Mouse (Mus musculus) midbrain, embryonic 13.5 days (tissue): ENCODE measurements around the gene Fmnl3. TPM values are rescaled to one million over a fixed set of nuclear protein-coding genes. Genes with fewer than 3 reads are reported as not detected.

Experiments
- ATAC-seq: fragments of 200-750 bp; cut with Nextera tagmentation; 2 replicates; pipeline ENCODE4 v1.8.0; 2017; ENCODE audit warnings: mild to moderate bottlenecking, moderate TSS enrichment, moderate library complexity
- H3K27ac ChIP-seq: fragments of 300-500 bp; sonication (generic); 2 replicates; pipeline ENCODE4 v1.5.1; 2015; ENCODE audit warnings: inconsistent platforms, mild to moderate bottlenecking, moderate library complexity
- H3K27me3 ChIP-seq: fragments of 300-500 bp; sonication (generic); 2 replicates; pipeline ENCODE4 v1.6.1; 2015; ENCODE audit warnings: mild to moderate bottlenecking, inconsistent platforms
- H3K36me3 ChIP-seq: fragments of 300-500 bp; sonication (generic); 2 replicates; pipeline ENCODE4 v1.6.1; 2015; ENCODE audit warnings: mild to moderate bottlenecking, inconsistent platforms
- H3K4me1 ChIP-seq: fragments of 300-500 bp; sonication (generic); replicated peaks from 2 replicates; pipeline ENCODE4 v1.6.1; 2015; ENCODE audit warnings: inconsistent platforms
- H3K4me2 ChIP-seq: fragments of 300-500 bp; sonication (generic); replicated peaks from 2 replicates; pipeline ENCODE4 v1.6.1; 2015; ENCODE audit warnings: moderate library complexity, mild to moderate bottlenecking, inconsistent platforms
- H3K4me3 ChIP-seq: fragments of 300-500 bp; sonication (generic); replicated peaks from 2 replicates; pipeline ENCODE4 v1.5.1; 2015; ENCODE audit warnings: mild to moderate bottlenecking, inconsistent platforms
- H3K9ac ChIP-seq: fragments of 300-500 bp; sonication (generic); replicated peaks from 2 replicates; pipeline ENCODE4 v1.6.1; 2015; ENCODE audit warnings: mild to moderate bottlenecking, inconsistent platforms
- H3K9me3 ChIP-seq: fragments of 300-500 bp; sonication (generic); 2 replicates; pipeline ENCODE4 v1.6.1; 2016; ENCODE audit warnings: mild to moderate bottlenecking, inconsistent platforms
- WGBS: fragments of 180-500 bp; shearing (Covaris S2); methylation state at CpG from one replicate; pipeline ENCODE4 v1.1.7; 2015; 5-methylcytosine and 5-hydroxymethylcytosine counted together
- polyA plus RNA-seq: library from polyadenylated mRNA; unstranded; fragments of >200 nt; fragmentation: Nextera tagmentation; extraction: Ambion mirVana; gene quantifications from 2 replicates; pipeline ENCODE4 v1.2.1, GENCODE M21; 2015

The Fmnl3 gene
- 8.5 and 8.7 TPM in 2 replicates for polyA plus RNA-seq

- no peaks in the 10 kb centered on the region for H3K36me3 ChIP-seq
- no peaks in the 10 kb centered on the region for H3K9me3 ChIP-seq
- peak; percentile 97 for ATAC-seq
- H3K4me3 ChIP-seq, result peak within 1 kb of the TSS; percentile 82
- peak within 1 kb of the TSS; percentile 86 for H3K9ac ChIP-seq
- H3K27ac ChIP-seq, result peak within 1 kb of the TSS; percentile 82
- H3K27me3 ChIP-seq, result peaks cover 15% of the 10 kb centered on the region
- H3K4me1 ChIP-seq, result peaks cover 17% of the 10 kb centered on the region
- under 1% methylated on average over 48 of the region's 48 CpGs for WGBS
- peak within 1 kb of the TSS; percentile 74 for H3K4me2 ChIP-seq
Observed at GRCm38 (mm10) chr15:99370259-99370691, at the start of gene Fmnl3. TSS of gene Fmnl3 (minus strand) at chr15:99370482.

- no peak overlapping the region for H3K4me3 ChIP-seq
- 44% methylated on average over 17 of the region's 17 CpGs for WGBS
- no peak for ATAC-seq
- H3K27me3 ChIP-seq, result no peaks in the 10 kb centered on the region
- H3K27ac ChIP-seq, result no peak overlapping the region
- H3K36me3 ChIP-seq, result peaks cover 11% of the 10 kb centered on the region
- no peaks in the 10 kb centered on the region for H3K9me3 ChIP-seq
- peaks cover 10% of the 10 kb centered on the region for H3K4me1 ChIP-seq
- H3K9ac ChIP-seq, result no peak overlapping the region
- H3K4me2 ChIP-seq, result no peak overlapping the region
Observed at GRCm38 (mm10) chr15:99417692-99418271, 47.5 kb upstream of the Fmnl3 start.

- Histone ChIP-seq H3K4me2 (no peak overlapping the region), H3K4me1 (peaks cover 10% of the 10 kb centered on the region), H3K9ac (no peak overlapping the region), H3K27me3 (no peaks in the 10 kb centered on the region), H3K27ac (no peak overlapping the region), H3K4me3 (no peak overlapping the region), H3K9me3 (no peaks in the 10 kb centered on the region), H3K36me3 (0 out of 2 replicates have a peak, but pooled peaks cover 3% of the 10 kb centered on the region)
- 36% methylated on average over 4 of the region's 4 CpGs for WGBS
- ATAC-seq, result no peak
Observed at GRCm38 (mm10) chr15:99416957-99417356, 46.7 kb upstream of the Fmnl3 start.

GRCm38 (mm10) chr15:99416348-99416882 lies 46.1 kb upstream of the Fmnl3 start:
- Histone ChIP-seq H3K27ac (no peak overlapping the region), H3K4me1 (peaks cover 10% of the 10 kb centered on the region), H3K4me2 (no peak overlapping the region), H3K9me3 (no peaks in the 10 kb centered on the region), H3K4me3 (no peak overlapping the region), H3K27me3 (no peaks in the 10 kb centered on the region), H3K36me3 (no peaks in the 10 kb centered on the region), H3K9ac (no peak overlapping the region)
- ATAC-seq, result peak; percentile 66
- 24% methylated on average over 13 of the region's 13 CpGs for WGBS

- no peaks in the 10 kb centered on the region for H3K36me3 ChIP-seq
- H3K9ac ChIP-seq, result no peak overlapping the region
- 22% methylated on average over 2 of the region's 2 CpGs for WGBS
- H3K27ac ChIP-seq, result no peak overlapping the region
- no peaks in the 10 kb centered on the region for H3K27me3 ChIP-seq
- no peak overlapping the region for H3K4me3 ChIP-seq
- no peak for ATAC-seq
- no peak overlapping the region for H3K4me2 ChIP-seq
- H3K9me3 ChIP-seq, result no peaks in the 10 kb centered on the region
- peaks cover 5% of the 10 kb centered on the region for H3K4me1 ChIP-seq
Observed at GRCm38 (mm10) chr15:99415793-99416192, 45.5 kb upstream of the Fmnl3 start.

GRCm38 (mm10) chr15:99411747-99412146 lies 41.5 kb upstream of the Fmnl3 start:
- ATAC-seq, result no peak
- H3K9ac ChIP-seq, result peak overlapping the region; percentile 36
- no peaks in the 10 kb centered on the region for H3K9me3 ChIP-seq
- no peaks in the 10 kb centered on the region for H3K4me1 ChIP-seq
- peaks cover 37% of the 10 kb centered on the region for H3K36me3 ChIP-seq
- H3K4me3 ChIP-seq, result no peak overlapping the region
- H3K27me3 ChIP-seq, result no peaks in the 10 kb centered on the region
- H3K27ac ChIP-seq, result no peak overlapping the region
- WGBS, result 67% methylated on average over 14 of the region's 14 CpGs
- H3K4me2 ChIP-seq, result no peak overlapping the region

GRCm38 (mm10) chr15:99408845-99409244 lies 38.6 kb upstream of the Fmnl3 start:
- no peaks in the 10 kb centered on the region for H3K9me3 ChIP-seq
- no peak overlapping the region for H3K4me2 ChIP-seq
- H3K4me1 ChIP-seq, result no peaks in the 10 kb centered on the region
- 95% methylated on average over 9 of the region's 9 CpGs for WGBS
- no peak overlapping the region for H3K27ac ChIP-seq
- no peak for ATAC-seq
- peaks cover 66% of the 10 kb centered on the region for H3K36me3 ChIP-seq
- no peak overlapping the region for H3K9ac ChIP-seq
- no peaks in the 10 kb centered on the region for H3K27me3 ChIP-seq
- H3K4me3 ChIP-seq, result no peak overlapping the region

GRCm38 (mm10) chr15:99406986-99407570 lies 36.8 kb upstream of the Fmnl3 start:
- Histone ChIP-seq H3K27ac (no peak overlapping the region), H3K4me1 (no peaks in the 10 kb centered on the region), H3K9me3 (no peaks in the 10 kb centered on the region), H3K4me2 (no peak overlapping the region), H3K27me3 (no peaks in the 10 kb centered on the region), H3K9ac (no peak overlapping the region), H3K4me3 (no peak overlapping the region), H3K36me3 (peaks cover 82% of the 10 kb centered on the region)
- 89% methylated on average over 15 of the region's 15 CpGs for WGBS
- no peak for ATAC-seq

- Histone ChIP-seq H3K9ac (no peak overlapping the region), H3K9me3 (no peaks in the 10 kb centered on the region), H3K4me1 (no peaks in the 10 kb centered on the region; the same call in 1 of the 2 replicates), H3K4me3 (no peak overlapping the region), H3K27me3 (no peaks in the 10 kb centered on the region), H3K4me2 (no peak overlapping the region), H3K27ac (no peak overlapping the region), H3K36me3 (peaks cover 81% of the 10 kb centered on the region)
- WGBS, result 88% methylated on average over 9 of the region's 9 CpGs
- no peak for ATAC-seq
Observed at GRCm38 (mm10) chr15:99405150-99405549, 34.9 kb upstream of the Fmnl3 start.

- H3K27me3 ChIP-seq, result no peaks in the 10 kb centered on the region
- H3K9me3 ChIP-seq, result no peaks in the 10 kb centered on the region
- no peak overlapping the region for H3K4me3 ChIP-seq
- H3K9ac ChIP-seq, result no peak overlapping the region
- H3K36me3 ChIP-seq, result peaks cover 64% of the 10 kb centered on the region
- 93% methylated on average over 12 of the region's 12 CpGs for WGBS
- peaks cover 16% of the 10 kb centered on the region for H3K4me1 ChIP-seq
- ATAC-seq, result no peak
- no peak overlapping the region for H3K4me2 ChIP-seq
- no peak overlapping the region for H3K27ac ChIP-seq
Observed at GRCm38 (mm10) chr15:99403159-99403889, 33.0 kb upstream of the Fmnl3 start.

GRCm38 (mm10) chr15:99400602-99401001 lies 30.3 kb upstream of the Fmnl3 start:
- H3K36me3 ChIP-seq, result peaks cover 36% of the 10 kb centered on the region
- no peak for ATAC-seq
- no peaks in the 10 kb centered on the region for H3K27me3 ChIP-seq
- no peak overlapping the region for H3K4me3 ChIP-seq
- H3K4me1 ChIP-seq, result peaks cover 35% of the 10 kb centered on the region
- H3K9me3 ChIP-seq, result no peaks in the 10 kb centered on the region
- WGBS, result 94% methylated on average over 6 of the region's 6 CpGs
- no peak overlapping the region for H3K27ac ChIP-seq
- no peak overlapping the region for H3K9ac ChIP-seq
- H3K4me2 ChIP-seq, result no peak overlapping the region
